Mouse (Mus musculus) midbrain, postnatal 0 days (tissue): ENCODE measurements around the gene Rnf41. TPM values are rescaled to one million over a fixed set of nuclear protein-coding genes. Genes with fewer than 3 reads are reported as not detected.

Source experiments
- ATAC-seq: fragments of 200-750 bp; cut with Nextera tagmentation; 2 replicates; pipeline ENCODE4 v1.8.0; 2017; ENCODE audit warnings: moderate number of reproducible peaks, mild to moderate bottlenecking, moderate TSS enrichment, moderate library complexity; ENCODE audit not compliant: low FRiP score
- DNase-seq: peaks from one replicate; pipeline ENCODE4 v3.0.0-alpha.2; 2015; ENCODE audit warnings: low spot score
- H3K27ac ChIP-seq: fragments of 300-500 bp; sonication (generic); 2 replicates; pipeline ENCODE4 v1.5.1; 2014; ENCODE audit warnings: low read depth, mild to moderate bottlenecking, low read length, mixed read lengths
- H3K27me3 ChIP-seq: fragments of 300-500 bp; sonication (generic); 2 replicates; pipeline ENCODE4 v1.6.1; 2014; ENCODE audit warnings: low read length, control low read depth, mixed read lengths; ENCODE audit not compliant: insufficient read depth
- H3K36me3 ChIP-seq: fragments of 300-500 bp; sonication (generic); 2 replicates; pipeline ENCODE4 v1.6.1; 2014; ENCODE audit warnings: low read length, control low read depth, mixed read lengths; ENCODE audit not compliant: insufficient read depth
- H3K4me1 ChIP-seq: fragments of 300-500 bp; sonication (generic); 2 replicates; pipeline ENCODE4 v1.6.1; 2014; ENCODE audit warnings: mild to moderate bottlenecking, control low read depth, antibody characterized with exemption, low read length, mixed read lengths; ENCODE audit not compliant: insufficient read depth
- H3K4me2 ChIP-seq: fragments of 300-500 bp; sonication (generic); 2 replicates; pipeline ENCODE4 v1.6.1; 2014; ENCODE audit warnings: low read depth, mild to moderate bottlenecking, low read length, mixed read lengths; ENCODE audit not compliant: poor library complexity, severe bottlenecking
- H3K4me3 ChIP-seq: fragments of 300-500 bp; sonication (generic); 2 replicates; pipeline ENCODE4 v1.5.1; 2014; ENCODE audit warnings: low read depth, mild to moderate bottlenecking, low read length, moderate library complexity
- H3K9ac ChIP-seq: fragments of 300-500 bp; sonication (generic); replicated peaks from 2 replicates; pipeline ENCODE4 v1.6.1; 2014; ENCODE audit warnings: mild to moderate bottlenecking, low read length, moderate library complexity, mixed read lengths; ENCODE audit not compliant: poor library complexity, severe bottlenecking
- H3K9me3 ChIP-seq: fragments of 300-500 bp; sonication (generic); 2 replicates; pipeline ENCODE4 v1.6.1; 2016; ENCODE audit warnings: low read length, control low read depth
- CTCF ChIP-seq: IDR thresholded peaks from 2 replicates; pipeline ENCODE4 v1.5.1; 2016; ENCODE audit warnings: antibody characterized with exemption, mild to moderate bottlenecking
- WGBS: fragments of 180-500 bp; shearing (Covaris S2); extraction: QIAGEN DNeasy Blood & Tissue Kit; methylation state at CpG from one replicate; pipeline ENCODE4 v1.1.7; 2014; 5-methylcytosine and 5-hydroxymethylcytosine counted together
- polyA plus RNA-seq: library from polyadenylated mRNA; unstranded; fragments of >200 nt; fragmentation: Nextera tagmentation; extraction: Ambion mirVana; gene quantifications from 2 replicates; pipeline ENCODE4 v1.2.1, GENCODE M21; 2015
- total RNA-seq: library from RNA; depleted of rRNA; stranded (reverse); fragments of >200 nt; gene quantifications from 2 replicates; pipeline ENCODE4 v1.2.3, GENCODE M21; 2014

The Rnf41 gene
- total and polyA plus RNA-seq, 2 experiments from 2014 or later, result 91.6 to 94.3 TPM

DNA sequence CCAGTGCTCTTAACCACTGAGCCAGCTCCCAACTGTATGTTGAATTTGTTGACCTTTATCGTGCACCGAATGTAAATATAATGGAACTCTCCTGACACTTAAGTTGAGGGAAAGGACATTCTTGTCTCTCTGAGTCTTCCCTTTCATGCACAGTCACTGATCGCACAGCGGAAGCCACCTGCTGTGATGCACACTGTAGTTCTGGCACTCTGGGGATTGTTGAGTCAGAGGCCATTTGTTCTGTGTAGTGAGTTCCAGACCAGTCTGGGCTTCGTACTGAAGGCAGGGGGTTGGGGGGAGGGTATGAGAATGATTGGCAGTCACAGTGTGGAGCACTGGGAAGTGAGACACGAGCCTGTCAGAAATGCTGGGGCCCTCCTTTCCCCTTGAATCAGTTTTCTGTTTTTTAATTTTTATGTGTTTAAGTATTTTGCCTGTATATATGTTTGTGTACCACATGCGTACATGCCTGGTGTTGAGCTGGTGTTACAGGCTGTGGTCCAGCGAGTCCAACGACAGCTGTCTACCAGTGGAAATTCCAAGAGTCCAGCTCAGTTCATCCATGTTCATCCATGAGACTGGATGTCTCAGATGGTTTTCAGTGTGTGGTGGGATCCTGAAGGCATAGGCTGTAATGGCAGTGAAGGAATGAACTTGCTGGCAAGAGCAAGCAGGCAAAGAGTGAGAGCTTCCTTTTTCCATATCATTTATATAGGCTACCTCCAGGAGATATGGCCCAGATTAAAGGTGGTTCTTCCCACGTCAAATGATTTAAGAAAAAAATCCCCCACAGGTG lies 30.1 kb downstream of the Rnf41 start:
- no peak for ATAC-seq
- Histone ChIP-seq H3K27ac (no peak overlapping the region), H3K27me3 (no peaks in the 10 kb centered on the region), H3K9me3 (no peaks in the 10 kb centered on the region), H3K36me3 (peaks cover 34% of the 10 kb centered on the region), H3K4me2 (no peak overlapping the region), H3K4me1 (no peaks in the 10 kb centered on the region), H3K9ac (no peak overlapping the region), H3K4me3 (no peak overlapping the region)
- WGBS, result 78% methylated on average over 10 of the region's 10 CpGs
- no peak for TF ChIP-seq CTCF
- no peak for DNase-seq

DNA sequence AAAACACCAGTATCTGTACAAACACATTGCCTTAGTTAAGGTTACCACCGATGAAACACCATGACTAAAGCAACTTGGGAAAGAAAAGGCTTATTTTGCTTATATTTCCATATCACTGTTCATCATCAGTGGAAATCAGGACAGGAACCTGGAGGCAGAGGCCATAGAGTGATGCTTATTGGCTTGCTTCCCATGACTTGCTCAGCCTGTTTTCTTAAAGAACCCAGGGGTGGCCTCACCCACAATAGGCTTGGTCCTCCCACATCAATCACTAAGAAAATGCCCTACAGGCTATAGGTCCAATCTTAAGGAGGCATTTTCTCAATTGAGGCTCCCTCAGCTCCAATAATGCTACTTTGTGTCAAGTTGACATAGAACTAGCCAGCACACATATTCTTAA lies 31.3 kb downstream of the Rnf41 start:
- Histone ChIP-seq H3K27me3 (no peaks in the 10 kb centered on the region), H3K9me3 (no peaks in the 10 kb centered on the region), H3K27ac (no peak overlapping the region), H3K36me3 (peaks cover 25% of the 10 kb centered on the region), H3K4me1 (no peaks in the 10 kb centered on the region), H3K4me2 (no peak overlapping the region), H3K4me3 (no peak overlapping the region), H3K9ac (no peak overlapping the region)
- WGBS, result 94% methylated on average over 1 of the region's 1 CpGs
- no peak for ATAC-seq
- DNase-seq, result no peak
- TF ChIP-seq CTCF, result no peak

DNA sequence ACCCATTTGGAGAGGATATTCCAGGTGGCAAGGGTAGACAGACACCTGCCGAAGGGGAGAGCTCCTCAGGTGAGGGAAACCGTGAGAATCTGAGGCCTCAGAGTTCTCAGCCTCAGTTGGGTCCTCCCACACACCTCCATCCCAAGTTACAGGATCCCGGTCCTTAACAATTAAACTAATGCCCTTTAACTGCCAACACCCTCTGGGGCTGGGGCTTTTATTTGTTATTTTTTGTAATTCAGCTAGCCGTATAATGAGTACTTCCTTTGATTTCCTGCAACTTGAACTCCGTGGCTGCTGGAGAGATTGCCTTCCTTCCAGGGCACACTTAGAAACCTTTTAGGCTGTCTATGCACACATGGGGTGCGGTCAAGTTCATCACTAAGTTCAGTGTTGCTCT lies 32.9 kb downstream of the Rnf41 start:
- no peak overlapping the region for H3K27ac ChIP-seq
- DNase-seq (no peak), ATAC-seq (no peak)
- no peak overlapping the region for H3K4me3 ChIP-seq
- no peak overlapping the region for H3K9ac ChIP-seq
- no peak overlapping the region for H3K4me2 ChIP-seq
- 81% methylated on average over 6 of the region's 6 CpGs for WGBS
- TF ChIP-seq CTCF, result no peak
- H3K27me3 ChIP-seq, result no peaks in the 10 kb centered on the region
- H3K4me1 ChIP-seq, result no peaks in the 10 kb centered on the region
- H3K9me3 ChIP-seq, result no peaks in the 10 kb centered on the region
- H3K36me3 ChIP-seq, result peaks cover 11% of the 10 kb centered on the region

DNA sequence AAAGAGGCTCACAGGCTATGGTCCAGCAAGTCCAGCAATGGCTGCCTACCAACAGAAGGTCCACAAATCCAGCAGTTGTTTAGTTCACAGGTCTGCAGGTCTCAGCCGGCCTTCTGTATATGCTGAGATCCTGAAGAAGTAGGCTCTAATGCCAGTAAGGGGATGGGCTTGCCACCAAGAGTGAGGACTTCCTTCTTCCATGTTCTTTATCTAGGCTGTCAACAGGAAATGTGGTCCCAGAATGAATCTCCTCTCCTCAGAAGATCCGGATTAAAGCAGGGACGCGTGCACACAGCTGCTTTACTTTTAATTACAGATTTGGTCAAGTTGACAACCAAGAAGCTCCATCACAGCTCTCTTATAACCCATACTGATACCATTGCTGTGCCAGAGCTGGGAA lies 34.0 kb downstream of the Rnf41 start:
- 82% methylated on average over 4 of the region's 4 CpGs for WGBS
- no peak overlapping the region for H3K9ac ChIP-seq
- DNase-seq (no peak), ATAC-seq (no peak)
- H3K4me3 ChIP-seq, result no peak overlapping the region
- TF ChIP-seq CTCF, result no peak
- H3K9me3 ChIP-seq, result no peaks in the 10 kb centered on the region
- no peaks in the 10 kb centered on the region for H3K4me1 ChIP-seq
- no peaks in the 10 kb centered on the region for H3K27me3 ChIP-seq
- no peak overlapping the region for H3K27ac ChIP-seq
- H3K4me2 ChIP-seq, result no peak overlapping the region
- H3K36me3 ChIP-seq, result peaks cover 4% of the 10 kb centered on the region; the same call in 1 of the 2 replicates

DNA sequence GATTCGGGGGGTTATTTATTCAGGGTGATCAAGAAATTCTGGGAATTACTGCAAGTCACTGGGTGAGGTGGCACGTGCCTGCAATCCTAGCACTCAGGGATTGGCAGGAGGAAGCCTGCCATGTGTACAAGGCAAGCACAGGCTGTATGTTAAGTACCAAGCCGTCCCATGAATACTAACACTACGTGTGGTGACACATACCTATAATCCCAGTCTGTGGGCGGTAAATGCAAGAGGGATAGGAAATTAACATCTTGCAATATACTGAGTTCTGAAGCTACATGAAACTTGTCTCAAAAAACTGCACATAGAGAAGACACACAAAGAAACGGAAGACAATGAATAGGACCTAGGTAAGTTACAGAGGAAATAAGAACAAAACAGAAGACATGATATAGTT lies 39.6 kb downstream of the Rnf41 start:
- WGBS, result 84% methylated on average over 6 of the region's 6 CpGs
- no peaks in the 10 kb centered on the region for H3K4me1 ChIP-seq
- ATAC-seq, result no peak
- no peak overlapping the region for H3K9ac ChIP-seq
- H3K27me3 ChIP-seq, result no peaks in the 10 kb centered on the region
- H3K4me3 ChIP-seq, result no peak overlapping the region
- no peak overlapping the region for H3K27ac ChIP-seq
- no peaks in the 10 kb centered on the region for H3K36me3 ChIP-seq
- no peak for TF ChIP-seq CTCF
- no peak overlapping the region for H3K4me2 ChIP-seq
- no peak for DNase-seq
- no peaks in the 10 kb centered on the region for H3K9me3 ChIP-seq

DNA sequence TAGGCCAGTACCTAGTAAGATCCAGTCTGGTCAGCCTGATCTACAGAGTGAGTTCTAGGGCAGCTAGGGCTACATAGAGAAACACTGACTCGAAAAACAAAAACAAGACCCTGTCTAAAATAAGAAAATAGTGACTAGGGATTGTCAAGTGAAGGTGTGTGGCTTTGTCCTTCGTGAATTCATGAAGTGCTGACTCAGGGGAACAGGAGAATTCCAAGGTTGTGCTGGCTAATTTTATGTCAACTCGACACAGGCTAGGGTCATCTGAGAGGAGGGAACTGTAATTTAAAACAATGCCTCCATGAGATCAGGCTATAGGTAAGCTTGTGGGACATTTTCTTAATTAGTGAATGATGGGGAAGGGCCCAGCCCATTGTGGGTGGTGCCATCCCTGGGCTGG lies 43.0 kb downstream of the Rnf41 start:
- H3K4me1 ChIP-seq, result no peaks in the 10 kb centered on the region
- H3K9me3 ChIP-seq, result no peaks in the 10 kb centered on the region
- no peaks in the 10 kb centered on the region for H3K36me3 ChIP-seq
- H3K4me3 ChIP-seq, result no peak overlapping the region
- no peak overlapping the region for H3K9ac ChIP-seq
- no peak for TF ChIP-seq CTCF
- 82% methylated on average over 3 of the region's 3 CpGs for WGBS
- no peaks in the 10 kb centered on the region for H3K27me3 ChIP-seq
- DNase-seq, result no peak
- no peak for ATAC-seq
- no peak overlapping the region for H3K4me2 ChIP-seq
- H3K27ac ChIP-seq, result no peak overlapping the region
